Mouse (Mus musculus): ENCODE data around the gene Hdac9. TPM values are rescaled to one million over a fixed set of nuclear protein-coding genes. Genes with fewer than 3 reads are reported as not detected.

Gene Hdac9
- total RNA-seq, 2 experiments from 2014 or later = 46.3 to 47.5 TPM

DNA sequence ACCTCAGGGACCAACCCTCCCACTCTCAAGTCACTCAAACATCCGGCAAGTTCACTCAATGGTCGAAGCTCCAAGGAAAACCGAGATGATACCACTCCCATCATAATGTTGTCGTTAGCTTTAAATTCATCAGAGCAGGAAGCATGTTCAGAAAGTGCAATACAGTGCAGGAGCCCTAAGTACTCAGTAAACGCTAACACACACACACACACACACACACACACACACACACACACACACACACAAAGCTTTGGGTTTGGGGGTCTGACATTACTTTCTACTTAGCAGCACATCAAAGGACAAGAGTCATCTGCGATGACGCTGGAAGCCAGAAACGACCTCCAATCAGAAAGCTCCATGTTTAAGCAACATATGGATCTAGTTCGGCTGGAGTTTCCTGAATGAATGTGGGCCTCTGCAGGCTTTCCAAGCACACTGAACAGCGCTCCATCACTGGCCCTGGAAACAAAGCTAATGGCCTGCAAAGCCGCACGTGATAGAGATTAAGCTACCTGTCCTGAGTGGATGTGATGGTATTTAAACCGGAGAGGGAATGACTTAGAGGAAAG, 647.3 kb downstream of the Hdac9 start:
- DNase-seq = no peak
- intact Hi-C loops (cut with DNase I) = loop anchor here (10.0 kb wide), 1 partner anchor 1465 kb away; no protein-coding TSS in a partner anchor

DNA sequence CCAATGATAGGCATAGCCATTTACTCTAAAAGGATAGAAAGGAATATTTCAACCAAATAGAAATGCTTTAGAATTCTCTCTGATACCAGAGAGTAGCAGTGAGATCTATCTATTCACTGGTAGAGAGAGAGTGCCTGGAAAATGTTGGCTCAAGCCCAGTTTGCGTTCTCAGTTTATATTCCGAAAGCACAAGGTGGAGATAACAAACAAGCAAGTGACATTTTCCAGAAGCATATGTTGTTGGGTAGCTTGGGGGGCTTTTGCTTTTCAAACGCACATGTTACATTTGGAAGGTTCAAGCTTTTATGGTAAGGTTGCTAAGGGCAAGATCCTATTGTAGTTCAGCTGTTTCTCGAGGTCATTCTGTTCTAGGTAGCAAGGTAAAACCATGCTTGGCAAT, 657.2 kb downstream of the Hdac9 start:
- intact Hi-C loops (cut with DNase I) = loop anchor here (10.0 kb wide), 1 partner anchor 1475 kb away; no protein-coding TSS in a partner anchor
- DNase-seq = no peak

GRCm38 (mm10) chr12:34249160-34249559, 667.7 kb downstream of the Hdac9 start:
- intact Hi-C loops (cut with DNase I) = no loop called here
- DNase-seq = no peak

GRCm38 (mm10) chr12:34248193-34249121, 668.4 kb downstream of the Hdac9 start:
- no peak for DNase-seq
- intact Hi-C loops (cut with DNase I) = no loop called here

DNA sequence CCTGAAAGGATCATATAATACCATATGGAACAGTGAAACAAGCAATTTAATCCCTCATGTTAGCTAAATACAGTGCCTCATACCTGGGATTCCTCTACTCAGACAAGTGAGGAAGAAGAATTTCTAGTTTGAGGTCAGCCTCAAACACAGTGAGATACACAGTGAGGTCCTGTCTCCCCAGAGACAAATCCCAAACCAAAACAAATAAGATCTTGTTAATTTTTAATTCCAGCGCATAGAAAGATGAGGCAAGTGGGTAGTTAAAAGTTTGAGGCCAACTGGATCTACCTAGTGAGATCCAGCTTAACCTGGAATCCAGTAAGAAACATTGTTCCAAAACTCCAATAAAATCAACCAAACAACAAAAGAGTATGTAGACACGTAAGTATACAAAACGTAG, 678.1 kb downstream of the Hdac9 start:
- no peak for DNase-seq
- intact Hi-C loops (cut with DNase I) = no loop called here

DNA sequence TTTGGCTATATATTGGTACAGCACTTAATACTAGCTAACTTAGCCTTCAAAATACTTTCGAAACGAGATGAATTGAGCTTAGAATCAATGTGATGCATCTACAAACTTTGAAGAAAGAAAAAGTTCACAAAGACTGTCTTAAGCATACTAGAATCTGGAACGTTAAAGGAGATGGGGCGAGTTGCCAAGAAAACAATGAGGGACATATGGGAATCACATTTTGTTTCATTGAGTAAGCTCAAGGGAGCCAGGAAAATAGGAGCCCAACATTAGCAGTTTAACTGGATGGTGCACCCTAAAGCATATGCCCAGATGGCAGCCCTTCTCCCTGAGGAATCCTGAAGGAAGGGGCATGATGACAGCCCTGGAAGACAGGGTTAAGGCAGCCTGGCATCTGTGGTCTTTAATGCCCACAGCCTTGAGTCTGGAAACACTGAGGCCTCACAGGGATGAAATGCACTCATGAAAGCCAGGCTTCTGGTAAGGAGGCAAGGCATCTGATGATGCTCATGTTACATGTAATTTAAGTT, 685.2 kb downstream of the Hdac9 start:
- peak; percentile 35 for DNase-seq
- intact Hi-C loops (cut with DNase I) = no loop called here

GRCm38 (mm10) chr12:34224505-34224904, 692.4 kb downstream of the Hdac9 start:
- intact Hi-C loops (cut with DNase I) = no loop called here
- DNase-seq = no peak

- intact Hi-C loops (cut with DNase I) = no loop called here
- DNase-seq = no peak
Observed at GRCm38 (mm10) chr12:34221014-34221413, 695.9 kb downstream of the Hdac9 start.

DNA sequence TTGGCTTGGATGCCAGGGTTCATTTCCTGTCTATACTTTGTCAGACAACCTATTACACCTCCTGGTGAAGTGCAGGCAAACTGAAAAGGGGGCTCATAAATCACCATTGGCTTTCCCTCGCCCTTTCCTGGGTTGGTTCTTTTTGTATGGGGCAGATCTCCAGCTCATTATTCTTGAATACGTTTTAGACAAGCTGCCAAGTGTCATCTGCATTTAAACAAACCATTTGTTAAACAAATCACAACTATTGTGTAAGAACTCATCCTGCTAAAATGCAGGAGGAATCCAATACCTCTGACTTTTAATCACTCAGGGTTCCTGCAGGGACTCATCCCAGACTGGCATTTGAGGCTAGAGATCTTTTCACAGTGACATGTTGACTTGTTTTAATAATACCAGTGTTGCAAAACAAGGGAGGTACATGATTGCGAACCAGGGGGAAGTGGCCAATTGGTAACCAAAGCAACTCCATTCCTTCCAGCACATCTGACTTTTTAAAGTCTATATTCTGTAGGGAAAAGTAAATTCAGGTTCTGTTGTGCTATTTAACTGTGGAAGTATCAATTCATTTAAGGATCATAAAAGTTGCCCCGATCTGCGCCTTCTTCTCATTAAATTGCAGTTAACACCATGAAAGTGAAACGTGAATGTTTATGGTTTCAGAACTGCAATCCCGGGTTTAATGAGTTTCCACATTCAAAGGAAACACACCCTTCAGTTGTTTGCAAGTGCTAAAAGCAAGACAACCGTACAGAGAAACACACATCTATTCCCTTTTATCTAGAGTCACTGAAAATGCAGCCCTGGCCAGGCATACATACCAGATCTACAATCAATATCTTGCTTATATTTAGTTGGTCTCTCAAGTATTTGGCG, 696.6 kb downstream of the Hdac9 start:
- no peak for DNase-seq
- intact Hi-C loops (cut with DNase I) = no loop called here

DNA sequence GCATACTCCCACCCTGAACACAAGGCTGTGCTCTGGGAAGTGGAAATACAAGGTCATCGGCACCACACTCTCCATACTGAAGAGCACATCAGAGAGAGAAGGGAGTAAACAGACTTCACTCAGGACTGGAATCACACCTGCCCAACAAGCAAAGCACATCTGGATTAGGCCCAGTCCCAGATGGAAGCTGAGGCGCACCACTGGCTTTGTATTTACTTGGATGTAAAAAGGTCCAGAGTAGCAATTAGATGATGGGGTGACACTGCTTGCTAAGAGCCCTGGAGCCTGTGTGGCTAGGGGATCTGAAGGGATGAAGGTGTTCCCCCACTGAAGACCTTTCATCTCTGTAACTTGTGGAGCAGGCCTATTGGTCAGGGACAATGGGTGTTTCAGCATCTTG, 698.3 kb downstream of the Hdac9 start:
- intact Hi-C loops (cut with DNase I) = no loop called here
- DNase-seq = no peak

DNA sequence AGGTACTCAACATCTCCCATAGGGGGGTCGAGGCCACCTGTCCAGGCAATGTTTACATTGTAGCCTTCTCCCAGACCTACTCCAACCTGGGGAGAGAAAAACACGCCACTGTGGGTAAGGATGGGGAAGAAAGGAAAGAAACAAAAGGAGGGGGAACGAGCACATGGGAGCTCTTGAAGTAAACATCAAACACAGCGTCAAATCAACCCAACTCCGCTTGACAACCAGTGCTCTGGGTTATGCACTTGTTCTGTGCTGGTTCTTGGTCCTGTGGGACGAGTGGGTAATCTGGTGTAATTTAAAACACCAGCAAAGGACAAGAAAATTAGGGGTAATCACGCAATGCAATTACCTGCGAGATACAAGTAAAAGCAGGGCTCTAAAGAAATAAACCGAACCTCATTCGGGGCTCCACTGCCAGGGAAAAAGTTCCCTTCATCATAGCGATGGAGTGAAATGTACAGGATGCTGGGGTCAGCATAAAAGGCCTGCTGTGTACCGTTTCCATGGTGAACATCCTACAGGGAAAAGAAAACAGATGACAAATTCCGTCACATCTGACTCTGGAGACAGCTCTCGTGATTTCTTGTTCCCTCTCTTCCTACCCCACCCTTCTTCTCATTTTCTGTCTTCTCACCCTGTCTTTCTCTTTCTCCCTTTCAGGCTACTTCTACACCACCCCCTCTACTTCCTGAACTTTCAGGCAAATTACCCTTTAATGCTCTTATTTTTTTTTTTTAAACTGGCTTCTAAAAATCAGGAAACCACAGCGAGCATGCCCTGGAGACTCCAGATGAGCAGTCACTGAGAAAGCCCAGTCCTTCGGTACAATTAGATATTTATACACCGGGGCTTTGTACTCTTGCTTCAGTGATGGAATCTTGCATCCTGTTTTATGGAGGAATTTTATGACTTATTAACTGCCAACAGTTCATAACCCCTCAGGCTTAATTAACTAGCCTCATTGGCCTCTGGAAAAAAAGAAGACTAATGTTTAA, 701.6 kb downstream of the Hdac9 start:
- intact Hi-C loops (cut with DNase I) = no loop called here
- no peak for DNase-seq

DNA sequence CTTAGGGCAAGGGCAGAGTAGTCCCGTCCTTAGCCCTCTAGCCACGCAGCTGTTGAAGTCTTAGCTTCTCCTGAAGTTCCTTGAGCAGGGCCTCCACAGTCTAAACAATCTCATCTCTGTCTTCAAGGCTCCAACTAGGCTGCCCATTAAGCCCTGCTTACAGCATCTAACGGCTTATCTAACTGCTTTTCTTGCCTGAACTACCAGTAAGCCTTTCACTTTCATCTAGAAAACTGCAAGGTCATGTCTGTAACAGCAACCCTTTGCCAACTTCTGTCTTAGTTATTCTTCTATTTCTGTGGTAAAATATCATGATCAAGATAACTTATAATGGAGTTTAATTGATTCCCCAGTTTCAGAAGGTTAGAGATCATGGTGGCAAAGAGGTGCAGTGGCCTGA, 704.7 kb downstream of the Hdac9 start:
- no peak for DNase-seq
- intact Hi-C loops (cut with DNase I) = no loop called here

- no peak for DNase-seq
- intact Hi-C loops (cut with DNase I) = no loop called here
Observed at GRCm38 (mm10) chr12:34201471-34201870, 715.4 kb downstream of the Hdac9 start.

- intact Hi-C loops (cut with DNase I) = no loop called here
- DNase-seq = no peak
Observed at GRCm38 (mm10) chr12:34200030-34200446, 716.9 kb downstream of the Hdac9 start.

- intact Hi-C loops (cut with DNase I) = no loop called here
- no peak for DNase-seq
Observed at GRCm38 (mm10) chr12:34195155-34195828, 721.6 kb downstream of the Hdac9 start.

DNA sequence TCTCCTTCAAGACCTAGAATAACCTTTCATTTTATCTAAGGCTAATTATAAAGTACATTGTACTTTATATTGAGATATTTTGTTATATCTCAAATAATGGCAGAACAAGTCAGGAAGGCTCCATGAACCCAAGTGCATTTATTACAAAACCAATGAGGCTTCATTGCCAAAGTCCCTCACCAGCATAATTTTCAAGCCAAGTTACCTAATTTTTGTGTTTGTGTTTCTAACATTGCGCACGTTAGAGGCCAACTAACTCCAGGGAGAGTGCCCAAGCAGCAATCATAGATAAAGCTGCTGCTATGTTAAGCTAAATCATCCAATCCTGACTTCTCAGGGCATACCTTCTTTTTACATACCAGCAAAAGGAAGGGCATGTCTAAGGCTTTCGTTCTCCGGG, 722.8 kb downstream of the Hdac9 start:
- intact Hi-C loops (cut with DNase I) = no loop called here
- no peak for DNase-seq

- intact Hi-C loops (cut with DNase I) = no loop called here
- no peak for DNase-seq
Observed at GRCm38 (mm10) chr12:34191246-34191645, 725.6 kb downstream of the Hdac9 start.

DNA sequence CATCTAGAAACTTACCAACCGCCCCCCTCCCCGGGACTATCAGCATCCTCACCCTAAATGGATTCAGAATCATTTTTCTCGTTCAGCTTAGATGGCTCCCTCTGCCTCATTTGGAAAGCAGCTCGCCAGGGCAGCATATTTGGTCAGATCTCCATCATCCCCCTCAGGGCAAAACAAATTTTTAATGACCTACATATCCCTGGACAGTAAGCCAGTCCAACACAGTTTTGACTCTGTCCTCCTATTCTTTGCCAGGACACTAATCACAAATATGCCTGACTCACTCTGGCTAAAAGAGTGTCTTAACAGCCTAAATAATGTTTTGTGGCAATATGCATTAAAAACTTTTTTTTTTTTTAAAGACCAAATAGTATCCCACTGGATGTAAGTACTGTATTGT, 738.0 kb downstream of the Hdac9 start:
- intact Hi-C loops (cut with DNase I) = no loop called here
- DNase-seq = no peak

DNA sequence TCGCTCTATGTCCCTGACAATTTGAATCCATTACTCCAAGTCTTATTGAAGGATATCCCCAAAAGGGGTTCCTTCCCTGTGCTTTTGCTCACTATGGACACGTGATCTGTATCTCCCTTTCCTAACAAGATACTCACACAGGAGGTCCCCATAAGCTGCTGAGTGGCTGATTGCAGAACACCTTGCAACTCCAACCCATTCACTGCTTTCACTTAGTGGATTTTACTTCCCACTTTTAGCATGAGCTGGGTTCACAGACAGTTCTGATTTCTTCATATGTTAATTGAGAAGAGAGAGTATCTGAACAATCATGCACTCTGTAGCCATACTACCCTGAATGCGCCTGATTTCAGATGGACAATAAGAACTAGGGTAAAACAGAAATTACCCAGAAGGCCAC, 740.1 kb downstream of the Hdac9 start:
- intact Hi-C loops (cut with DNase I) = no loop called here
- no peak for DNase-seq

Data from left cerebral cortex, postnatal 4 days (tissue).